Mouse (Mus musculus) testis, adult 2 months (tissue): Measurements from ENCODE around the gene Wdr20rt.

Experiments
- CTCF ChIP-seq: fragments of 200-500 bp; IDR thresholded peaks from 2 replicates; pipeline ENCODE4 v1.5.1; 2012; ENCODE audit warnings: low read depth, mild to moderate bottlenecking, inconsistent platforms, low read length, moderate library complexity; ENCODE audit not compliant: control insufficient read depth, insufficient read depth, insufficient replicate concordance
- POLR2A ChIP-seq: fragments of 200-500 bp; IDR thresholded peaks from 2 replicates; pipeline ENCODE4 v1.6.1; 2012; ENCODE audit warnings: low read depth, mild to moderate bottlenecking, inconsistent platforms, low read length, moderate library complexity; ENCODE audit not compliant: control insufficient read depth

- TF ChIP-seq CTCF, result no peak
- no peak for TF ChIP-seq POLR2A
Observed at GRCm38 (mm10) chr12:65228628-65229027, 3.3 kb downstream of the Wdr20rt start.
